Mouse (Mus musculus) kidney, postnatal 0 days (tissue): ENCODE results near the gene Eif5. TPM values are rescaled to one million over a fixed set of nuclear protein-coding genes. Genes with fewer than 3 reads are reported as not detected.

Source experiments
- ATAC-seq: fragments of 200-750 bp; cut with Nextera tagmentation; replicated peaks from 2 replicates; pipeline ENCODE4 v1.8.0; 2017; ENCODE audit warnings: low read depth, moderate number of reproducible peaks, moderate TSS enrichment, moderate library complexity; ENCODE audit not compliant: low FRiP score
- DNase-seq: peaks from one replicate; pipeline ENCODE4 v3.0.0-alpha.2; 2016; ENCODE audit warnings: low spot score
- H3K27ac ChIP-seq: fragments of 300-500 bp; sonication (generic); 2 replicates; pipeline ENCODE4 v1.5.1; 2014; ENCODE audit warnings: mild to moderate bottlenecking
- H3K27me3 ChIP-seq: fragments of 300-500 bp; sonication (generic); 2 replicates; pipeline ENCODE4 v1.6.1; 2014; ENCODE audit warnings: low read length, mixed read lengths; ENCODE audit not compliant: insufficient read depth
- H3K36me3 ChIP-seq: fragments of 300-500 bp; sonication (generic); 2 replicates; pipeline ENCODE4 v1.6.1; 2014; ENCODE audit warnings: low read length, mixed read lengths; ENCODE audit not compliant: insufficient read depth
- H3K4me1 ChIP-seq: fragments of 300-500 bp; sonication (generic); replicated peaks from 2 replicates; pipeline ENCODE4 v1.6.1; 2014; ENCODE audit warnings: antibody characterized with exemption, low read length, mixed read lengths; ENCODE audit not compliant: insufficient read depth
- H3K4me2 ChIP-seq: fragments of 300-500 bp; sonication (generic); 2 replicates; pipeline ENCODE4 v1.6.1; 2014; ENCODE audit warnings: mild to moderate bottlenecking, low read length, moderate library complexity, mixed read lengths
- H3K4me3 ChIP-seq: fragments of 300-500 bp; sonication (generic); replicated peaks from 2 replicates; pipeline ENCODE4 v1.5.1; 2014; ENCODE audit warnings: low read depth, low read length
- H3K9ac ChIP-seq: fragments of 300-500 bp; sonication (generic); 2 replicates; pipeline ENCODE4 v1.6.1; 2014; ENCODE audit warnings: low read depth, low read length
- H3K9me3 ChIP-seq: fragments of 300-500 bp; sonication (generic); replicated peaks from 2 replicates; pipeline ENCODE4 v1.6.1; 2016; ENCODE audit warnings: low read length, inconsistent platforms, mixed read lengths
- CTCF ChIP-seq: IDR thresholded peaks from 2 replicates; pipeline ENCODE4 v1.5.1; 2016; ENCODE audit warnings: antibody characterized with exemption, low read depth, mild to moderate bottlenecking, moderate library complexity
- WGBS: fragments of 180-500 bp; shearing (Covaris S2); extraction: QIAGEN DNeasy Blood & Tissue Kit; methylation state at CpG from one replicate; pipeline ENCODE4 v1.1.7; 2014; 5-methylcytosine and 5-hydroxymethylcytosine counted together
- polyA plus RNA-seq: library from polyadenylated mRNA; unstranded; fragments of >200 nt; fragmentation: Nextera tagmentation; extraction: Ambion mirVana; gene quantifications from 2 replicates; pipeline ENCODE4 v1.2.1, GENCODE M21; 2015

The Eif5 gene
- polyA plus RNA-seq, 1 experiment from 2014 or later = 701 TPM

DNA sequence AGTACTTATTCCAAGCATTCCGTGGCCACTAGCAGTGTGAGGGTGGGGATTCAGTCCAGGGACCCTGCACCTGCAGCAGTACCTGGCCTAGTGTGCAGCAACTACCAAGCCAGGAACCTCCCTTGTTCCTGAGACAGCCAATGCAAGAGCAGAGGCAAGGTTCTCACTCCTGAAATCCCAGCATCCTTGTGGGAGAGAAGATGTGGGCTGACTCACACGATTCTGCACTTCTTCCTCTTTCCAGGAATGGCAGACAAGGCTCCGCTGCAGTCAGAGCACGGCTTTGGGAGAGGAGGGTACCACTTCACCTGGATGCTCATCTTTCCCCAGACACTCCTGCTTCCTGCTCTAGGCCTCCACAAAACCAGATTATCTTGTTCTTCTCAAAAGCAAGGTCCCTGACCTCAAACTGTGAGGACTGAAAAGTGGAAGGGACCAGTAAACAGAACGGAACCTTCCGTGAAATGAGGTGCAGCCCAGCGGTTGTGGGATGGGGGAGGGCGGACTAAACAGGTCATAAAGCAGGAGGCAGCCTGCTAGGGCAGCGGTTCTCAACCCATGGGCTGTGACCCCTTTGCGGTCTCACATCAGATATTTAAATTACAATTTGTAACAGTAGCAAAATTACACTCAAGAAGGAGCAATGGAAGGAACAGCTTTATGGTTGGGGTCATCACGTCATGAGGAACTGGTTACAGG, 4.6 kb upstream of the Eif5 start:
- DNase-seq = no peak
- ATAC-seq = no peak
- WGBS = 36% methylated on average over 11 of the region's 11 CpGs
- Histone ChIP-seq H3K27me3 (no peaks in the 10 kb centered on the region), H3K27ac (no peak overlapping the region), H3K36me3 (no peaks in the 10 kb centered on the region), H3K9ac (no peak overlapping the region), H3K4me1 (no peaks in the 10 kb centered on the region; the same call in 1 of the 2 replicates), H3K4me2 (no peak overlapping the region), H3K9me3 (no peaks in the 10 kb centered on the region), H3K4me3 (no peak overlapping the region)
- TF ChIP-seq CTCF = no peak

DNA sequence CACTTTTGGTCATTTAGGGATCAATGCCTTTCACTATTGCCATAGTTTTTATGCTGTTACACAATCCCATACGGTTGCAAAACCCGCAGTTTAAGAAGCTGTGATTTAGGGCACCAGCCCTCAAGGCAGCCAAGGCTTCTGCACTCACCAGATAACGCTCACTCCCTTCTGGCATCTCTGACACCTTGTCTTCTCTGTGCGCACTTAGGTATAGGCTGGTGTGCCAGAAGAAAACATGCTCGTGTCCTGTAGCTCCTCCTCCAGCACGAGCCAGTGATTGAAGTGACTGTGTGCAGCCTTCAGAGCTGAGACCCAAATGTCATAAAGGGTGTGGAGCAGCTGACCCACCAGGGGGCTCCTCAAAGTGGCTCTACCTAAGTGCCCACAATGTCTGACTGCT, 2.5 kb upstream of the Eif5 start:
- no peak for DNase-seq
- ATAC-seq = no peak
- Histone ChIP-seq H3K4me2 (no peak overlapping the region), H3K4me1 (peaks cover 5% of the 10 kb centered on the region; the same call in 1 of the 2 replicates), H3K9me3 (no peaks in the 10 kb centered on the region), H3K27me3 (no peaks in the 10 kb centered on the region), H3K36me3 (no peaks in the 10 kb centered on the region), H3K27ac (no peak overlapping the region), H3K4me3 (no peak overlapping the region), H3K9ac (no peak overlapping the region)
- TF ChIP-seq CTCF = peak; percentile 14; the same call in 1 of the 2 replicates
- WGBS = 41% methylated on average over 6 of the region's 6 CpGs

DNA sequence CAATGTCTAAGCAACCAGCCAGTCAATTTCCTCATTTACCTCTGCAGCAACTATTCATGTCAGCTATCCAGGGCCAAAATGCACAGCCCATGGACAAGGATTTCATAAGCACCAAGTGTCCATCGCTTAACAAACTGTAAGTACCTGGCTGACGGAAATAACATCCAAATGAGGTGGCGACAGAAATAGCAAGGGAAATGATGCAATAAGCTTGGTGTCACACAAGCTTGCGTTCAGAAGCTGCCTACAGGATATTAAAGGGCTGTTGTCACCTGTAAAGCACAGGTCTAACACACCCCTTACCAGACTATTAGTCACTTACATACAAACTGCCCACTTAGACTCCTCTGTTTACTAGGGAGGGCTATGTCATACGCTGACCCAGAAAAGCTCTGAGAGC, 2.1 kb upstream of the Eif5 start:
- no peaks in the 10 kb centered on the region for H3K27me3 ChIP-seq
- no peak overlapping the region for H3K4me3 ChIP-seq
- no peak overlapping the region for H3K27ac ChIP-seq
- H3K9ac ChIP-seq = no peak overlapping the region
- WGBS = 66% methylated on average over 5 of the region's 5 CpGs
- DNase-seq (no peak), ATAC-seq (no peak)
- peaks cover 3% of the 10 kb centered on the region; the same call in 1 of the 2 replicates for H3K36me3 ChIP-seq
- TF ChIP-seq CTCF = no peak
- H3K9me3 ChIP-seq = no peaks in the 10 kb centered on the region
- H3K4me1 ChIP-seq = peaks cover 5% of the 10 kb centered on the region; the same call in 1 of the 2 replicates
- no peak overlapping the region for H3K4me2 ChIP-seq

DNA sequence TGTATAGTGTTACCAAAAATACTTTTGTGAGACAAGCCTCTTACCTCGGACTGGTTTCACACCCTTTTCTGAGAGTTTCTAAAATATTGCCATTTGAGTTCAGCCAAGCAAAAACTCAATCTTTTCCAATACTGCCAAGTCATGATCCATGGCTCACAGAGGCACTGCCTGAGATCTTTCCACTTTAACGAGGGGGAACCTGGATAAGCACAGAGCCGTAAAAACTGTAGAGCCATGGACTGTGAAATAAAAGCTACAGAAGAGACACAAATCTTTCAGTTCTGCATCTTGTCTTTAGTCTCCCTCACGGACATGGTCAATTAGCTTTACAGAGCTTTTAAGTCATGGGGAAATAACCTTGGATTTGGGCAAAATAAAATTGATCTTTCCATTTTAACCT, 1.1 kb upstream of the Eif5 start:
- H3K9ac ChIP-seq = peak overlapping the region; percentile 96
- H3K4me3 ChIP-seq = peak overlapping the region; percentile 99
- no peaks in the 10 kb centered on the region for H3K27me3 ChIP-seq
- H3K9me3 ChIP-seq = no peaks in the 10 kb centered on the region
- no peak for TF ChIP-seq CTCF
- DNase-seq (no peak), ATAC-seq (no peak)
- WGBS = 21% methylated on average over 4 of the region's 4 CpGs
- H3K36me3 ChIP-seq = peaks cover 12% of the 10 kb centered on the region
- H3K27ac ChIP-seq = peak overlapping the region; percentile 91
- peaks cover 5% of the 10 kb centered on the region; the same call in 1 of the 2 replicates for H3K4me1 ChIP-seq
- peak overlapping the region; percentile 73 for H3K4me2 ChIP-seq

DNA sequence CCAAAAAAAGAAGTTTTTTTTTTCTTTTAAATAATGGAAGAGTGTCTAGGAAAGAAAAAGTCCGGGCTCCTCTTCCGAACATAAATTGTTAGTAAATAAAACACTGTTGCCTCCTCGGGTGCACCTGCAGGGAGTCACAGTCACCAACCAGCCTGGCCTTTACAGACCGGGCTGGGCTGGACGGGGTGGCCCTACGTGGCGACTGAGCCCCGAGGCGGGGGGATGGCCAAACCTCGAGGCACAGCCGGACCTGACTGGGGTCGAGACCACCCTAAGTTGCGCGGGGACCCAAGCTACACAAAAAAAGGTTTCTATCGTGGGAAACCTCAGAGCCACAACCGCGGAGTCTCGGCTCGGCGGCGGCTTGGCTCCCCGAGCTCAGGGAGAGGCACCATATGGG, 475 bp upstream of the Eif5 start:
- WGBS = 0% methylated on average over 22 of the region's 22 CpGs
- ATAC-seq (peak; percentile 14; the same call in 1 of the 2 replicates), DNase-seq (peak; percentile 50)
- H3K9ac ChIP-seq = peak overlapping the region; percentile 96
- no peaks in the 10 kb centered on the region for H3K27me3 ChIP-seq
- no peak for TF ChIP-seq CTCF
- peak overlapping the region; percentile 73 for H3K4me2 ChIP-seq
- no peaks in the 10 kb centered on the region for H3K9me3 ChIP-seq
- H3K4me1 ChIP-seq = peaks cover 5% of the 10 kb centered on the region; the same call in 1 of the 2 replicates
- peak overlapping the region; percentile 99 for H3K4me3 ChIP-seq
- H3K36me3 ChIP-seq = peaks cover 18% of the 10 kb centered on the region
- H3K27ac ChIP-seq = peak overlapping the region; percentile 91

DNA sequence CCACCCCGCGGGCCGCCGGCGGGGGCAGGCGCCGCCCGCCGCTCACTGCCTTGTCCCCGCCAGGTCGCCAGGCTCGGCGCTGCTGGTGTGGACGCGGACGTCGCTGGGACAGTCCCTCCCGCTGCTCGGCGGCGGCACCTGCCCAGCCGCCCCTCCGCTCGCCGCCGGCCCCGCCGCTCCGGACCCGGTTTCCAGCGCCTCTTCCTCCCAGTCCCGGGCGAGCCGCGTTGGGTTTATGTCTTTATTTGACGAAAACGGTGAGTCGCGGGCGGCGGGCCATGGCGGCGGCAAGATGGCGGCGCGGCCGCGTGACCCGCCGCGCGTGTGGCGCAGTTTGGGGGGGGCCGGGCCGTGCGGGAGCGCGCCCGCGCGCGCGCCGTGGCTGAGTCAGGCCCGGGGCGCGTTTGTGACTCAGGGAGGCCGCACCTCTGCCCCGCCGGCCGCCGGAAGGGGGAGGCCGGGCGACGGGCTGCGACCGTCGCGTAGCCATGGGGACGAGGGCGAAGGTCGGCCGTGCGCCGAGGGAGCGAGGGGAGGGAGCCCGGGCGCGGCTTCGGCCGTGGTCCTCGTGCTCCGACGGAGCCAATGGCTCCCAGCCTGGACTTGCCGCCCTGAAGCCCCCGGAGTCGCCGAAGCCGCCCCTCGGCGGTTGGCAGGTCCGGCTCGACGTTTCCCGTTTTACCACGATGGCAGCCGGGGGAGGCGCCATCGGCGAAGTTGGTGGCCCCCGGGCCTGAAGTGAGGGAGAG, 650 bp downstream of the Eif5 start:
- 0 out of 2 replicates have a peak, but pooled peaks have one; percentile 4 for TF ChIP-seq CTCF
- Histone ChIP-seq H3K27ac (peak overlapping the region; percentile 100), H3K9me3 (no peaks in the 10 kb centered on the region), H3K4me3 (peak overlapping the region; percentile 99), H3K4me2 (peak overlapping the region; percentile 86), H3K36me3 (peaks cover 29% of the 10 kb centered on the region), H3K4me1 (peaks cover 5% of the 10 kb centered on the region; the same call in 1 of the 2 replicates), H3K27me3 (no peaks in the 10 kb centered on the region), H3K9ac (peak overlapping the region; percentile 100)
- DNase-seq (peak; percentile 89), ATAC-seq (peak; percentile 80)
- WGBS = under 1% methylated on average over 83 of the region's 111 CpGs
